Mouse (Mus musculus): ENCODE measurements around the gene Tspan2. TPM values are rescaled to one million over a fixed set of nuclear protein-coding genes. Genes with fewer than 3 reads are reported as not detected.

The Tspan2 gene
- 9.6 and 9.8 TPM in 2 replicates for total RNA-seq (2021)
- long read RNA-seq, experiment 1, full-length matches to known transcripts = 1 of 1 reads
- long read RNA-seq, experiment 1, partial matches to known transcripts = 0 of 1 reads
- long read RNA-seq, experiment 1, other reads (novel, unspliced or antisense) = 0 of 1 reads
- long read RNA-seq, experiment 2 = 0 reads

DNA sequence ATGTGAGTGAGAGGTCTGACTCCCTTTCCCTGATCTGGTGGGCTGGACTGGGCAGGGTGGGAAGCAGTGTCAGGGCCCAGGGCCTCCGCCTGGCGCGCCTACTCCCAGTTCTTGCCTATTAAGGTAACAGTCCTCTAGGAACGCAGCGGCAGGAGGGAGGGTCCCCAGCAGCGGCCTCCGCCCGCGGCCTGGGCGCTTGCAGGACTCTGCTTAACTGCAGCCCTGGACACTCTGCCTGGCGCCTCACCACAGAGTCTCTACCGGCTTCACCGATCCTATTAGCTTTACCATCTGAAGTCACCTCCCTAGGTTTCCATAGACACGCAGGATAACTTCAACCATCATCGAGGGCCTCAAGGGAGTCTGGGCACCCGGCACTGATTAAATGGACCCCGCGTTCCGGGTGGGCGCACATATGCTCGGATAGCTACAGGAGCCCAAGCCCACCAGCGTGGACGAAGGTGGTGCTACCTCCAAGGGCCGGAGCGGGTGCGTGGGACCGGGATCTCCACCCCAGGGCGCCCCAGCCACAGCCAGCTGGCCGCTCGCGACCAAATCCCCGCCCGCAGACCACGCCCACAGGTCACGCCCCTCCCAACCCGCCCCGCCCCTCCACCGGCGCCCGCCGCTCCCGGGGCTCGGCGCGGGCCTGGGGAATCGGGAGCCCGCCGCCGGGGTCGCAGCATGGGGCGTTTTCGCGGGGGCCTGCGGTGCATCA, at the start of gene Tspan2:
Tspan2 (plus strand) TSS at position 217 of the 718 bp plus-strand sequence.
- DNase-seq = peak; percentile 78

DNA sequence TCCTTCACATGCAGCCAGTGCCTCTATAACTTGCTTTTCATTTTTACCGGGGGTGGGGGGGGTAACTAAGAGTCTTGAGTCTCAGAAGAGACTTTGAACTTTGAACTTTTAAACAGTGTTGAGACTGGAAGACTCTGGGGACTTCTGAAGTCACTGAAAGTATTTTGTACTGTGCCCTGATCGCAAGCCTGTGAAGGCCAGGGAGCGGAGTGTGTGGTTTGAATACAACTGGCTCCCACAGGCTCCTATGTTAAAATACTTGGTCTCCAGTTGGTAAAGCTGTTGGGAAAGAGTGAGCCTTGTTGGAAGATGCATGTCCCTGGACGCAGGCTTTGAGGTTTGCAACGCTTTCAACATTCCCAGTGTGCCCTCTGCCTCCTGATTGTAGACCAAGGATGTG, 47.5 kb upstream of the Tspan2 start:
- DNase-seq = no peak

DNA sequence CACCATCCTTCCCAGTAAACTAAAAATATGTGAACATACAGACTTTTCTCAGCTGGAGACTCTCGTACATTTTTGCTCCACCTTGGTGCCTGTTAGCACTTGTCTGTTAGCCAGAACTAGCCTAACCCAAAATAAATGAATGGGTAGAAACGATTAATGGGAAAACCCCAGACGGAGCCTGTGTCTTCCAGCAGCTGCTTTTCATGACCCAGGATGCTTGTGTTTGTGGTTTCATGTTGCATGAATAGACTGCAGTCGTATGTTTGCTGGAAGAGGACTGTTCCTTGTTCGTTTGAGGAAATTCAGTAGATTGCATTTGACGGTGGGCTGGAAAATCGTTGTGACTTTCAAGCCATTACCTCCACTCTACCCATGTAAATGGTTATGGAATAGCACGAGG, 46.5 kb upstream of the Tspan2 start:
- no peak for DNase-seq

DNA sequence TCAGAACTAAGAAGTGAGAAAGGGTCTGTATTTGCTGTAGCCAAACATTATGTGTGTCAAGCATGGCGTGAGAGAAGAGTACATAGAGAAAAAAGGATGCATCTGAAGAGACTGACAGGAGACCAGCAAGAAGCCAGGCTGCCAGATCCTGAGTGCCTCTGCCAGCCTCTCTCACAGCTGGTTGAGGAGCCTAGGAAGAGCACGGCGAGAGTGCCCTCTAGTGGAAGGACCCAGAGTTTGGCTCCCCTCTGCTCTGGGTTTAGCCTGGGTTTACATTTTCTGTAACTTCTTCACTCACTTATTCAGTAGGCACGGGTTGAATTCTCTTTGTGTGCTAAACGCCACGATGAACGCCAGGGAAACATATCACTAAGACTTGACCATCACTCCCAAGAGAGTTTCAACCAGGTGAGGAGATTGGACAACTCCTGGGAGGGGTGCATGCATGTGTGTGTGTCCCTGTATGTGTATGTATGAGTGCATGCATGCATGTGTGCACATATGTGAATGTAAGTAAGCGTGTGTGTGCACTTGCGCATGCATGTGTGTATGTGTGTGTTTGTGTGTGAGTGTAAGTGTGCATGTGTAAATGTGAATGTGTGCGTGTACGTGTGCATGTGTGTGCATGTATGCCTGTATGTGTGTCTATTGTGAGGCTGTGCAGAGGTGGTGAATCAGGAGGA, 42.4 kb upstream of the Tspan2 start:
- peak; percentile 79 for DNase-seq

DNA sequence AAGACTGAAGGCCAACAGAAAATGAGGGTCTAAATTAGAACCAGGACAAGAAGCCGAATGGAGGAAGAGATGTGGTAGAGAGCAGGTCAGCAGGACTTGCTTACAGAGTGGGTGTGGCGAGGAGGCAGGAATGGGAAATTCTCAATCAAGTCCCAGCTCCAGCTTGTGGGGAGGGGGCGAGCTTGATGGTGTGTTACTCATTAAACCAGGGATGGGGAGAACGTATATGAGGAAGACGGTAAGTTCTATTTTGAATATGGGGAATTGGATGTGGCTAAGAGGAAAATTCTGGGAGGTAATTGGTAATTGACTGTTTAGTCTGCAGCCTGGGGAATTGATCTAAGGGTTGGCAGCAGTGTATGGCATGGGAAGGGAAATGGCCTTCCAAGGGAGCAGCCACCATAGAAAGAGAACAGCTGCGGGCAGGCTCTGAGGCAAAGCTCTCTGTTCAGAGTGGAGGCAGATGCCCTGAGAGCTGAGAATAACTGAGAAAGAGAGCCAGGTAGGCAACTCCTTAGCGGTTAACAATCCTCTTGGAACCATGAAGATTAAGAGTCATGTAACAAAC, 41.5 kb upstream of the Tspan2 start:
- no peak for DNase-seq

DNA sequence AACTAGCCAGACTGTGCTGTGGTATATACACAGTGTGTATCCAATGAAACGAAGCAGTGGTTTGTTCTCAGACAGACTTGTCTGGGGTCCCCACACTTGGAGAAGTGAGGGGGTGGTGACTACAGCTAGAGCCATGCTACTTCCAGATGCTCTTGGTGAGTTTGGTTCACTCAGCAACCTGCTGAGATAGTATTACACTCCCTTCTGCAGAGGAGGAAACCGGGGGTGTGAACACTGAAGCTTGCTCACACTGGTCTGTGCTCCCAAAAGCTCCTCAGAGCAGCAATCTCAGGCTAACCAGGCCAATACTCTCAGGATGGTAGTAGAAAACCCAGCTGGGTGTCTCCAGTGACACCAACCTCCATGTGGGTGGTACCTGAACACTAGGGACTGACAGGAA, 36.2 kb upstream of the Tspan2 start:
- DNase-seq = no peak

DNA sequence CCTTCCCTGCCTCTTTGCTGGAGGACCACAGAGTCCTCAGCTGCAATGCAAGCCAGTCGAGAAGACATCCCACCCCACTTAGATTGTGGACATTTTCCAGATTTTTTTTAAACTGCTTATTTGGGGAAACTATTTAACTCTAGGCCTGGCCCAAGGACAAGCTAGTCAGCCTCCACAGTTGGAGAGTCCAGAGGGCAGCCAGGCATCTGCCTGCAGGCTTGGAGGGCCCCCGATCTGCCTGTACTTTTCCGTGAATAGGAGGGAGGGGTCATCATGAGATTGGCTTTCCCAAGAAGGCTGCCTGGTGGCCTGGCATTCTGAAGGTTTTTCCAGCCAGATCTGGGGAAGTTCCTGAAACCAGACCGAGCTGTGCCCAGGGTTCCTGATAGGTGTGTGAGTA, 33.0 kb upstream of the Tspan2 start:
- DNase-seq = no peak

DNA sequence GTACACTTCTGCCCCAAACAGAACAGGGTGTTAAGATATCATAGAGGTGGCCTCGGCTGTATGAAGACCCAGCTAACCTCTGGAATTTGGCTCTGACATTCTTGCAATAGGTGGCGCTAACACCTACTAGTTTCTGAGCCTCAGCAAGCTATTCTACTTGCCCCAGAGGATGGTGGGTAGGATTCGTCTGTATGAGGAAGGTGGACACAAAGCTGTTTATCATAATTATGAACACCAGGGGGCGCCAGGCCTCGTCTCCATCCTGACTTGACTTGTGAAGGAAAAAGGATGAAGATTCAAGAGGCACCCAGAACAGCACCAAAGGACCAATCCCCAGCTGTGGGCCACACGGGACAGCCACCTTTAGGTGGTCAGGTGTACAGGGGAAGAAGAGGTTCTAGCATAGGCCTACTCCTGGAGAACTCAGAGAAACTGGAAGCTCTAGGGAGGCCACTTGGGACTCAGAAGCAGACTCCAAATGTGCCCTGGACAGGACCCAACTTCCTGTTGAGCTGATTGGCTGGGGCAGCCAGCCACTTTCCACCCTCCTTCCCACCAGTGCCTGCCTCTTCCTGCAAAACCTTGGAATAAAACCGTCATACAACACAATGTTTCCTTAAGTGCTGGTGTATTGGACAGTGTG, 32.3 kb upstream of the Tspan2 start:
- peak; percentile 59 for DNase-seq

DNA sequence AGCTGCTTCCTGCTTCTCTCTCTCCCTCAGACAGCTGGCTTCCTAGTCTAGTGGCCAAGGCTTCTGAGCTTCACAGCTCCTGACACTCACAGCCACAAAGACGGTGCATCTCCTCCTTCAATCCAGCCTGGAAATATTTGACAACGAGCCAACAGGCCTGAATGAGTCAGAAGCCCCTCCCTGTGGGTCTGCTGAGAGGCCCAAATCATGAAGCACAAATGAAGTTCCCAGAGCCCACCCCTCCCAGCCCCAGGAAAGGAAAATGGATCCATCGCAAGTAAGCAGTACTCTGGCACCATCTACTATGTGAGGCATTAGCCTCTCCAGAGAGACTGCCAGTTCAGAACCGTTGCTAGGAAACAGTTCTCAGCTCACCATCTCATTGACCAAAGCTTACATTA, 30.3 kb upstream of the Tspan2 start:
- no peak for DNase-seq

DNA sequence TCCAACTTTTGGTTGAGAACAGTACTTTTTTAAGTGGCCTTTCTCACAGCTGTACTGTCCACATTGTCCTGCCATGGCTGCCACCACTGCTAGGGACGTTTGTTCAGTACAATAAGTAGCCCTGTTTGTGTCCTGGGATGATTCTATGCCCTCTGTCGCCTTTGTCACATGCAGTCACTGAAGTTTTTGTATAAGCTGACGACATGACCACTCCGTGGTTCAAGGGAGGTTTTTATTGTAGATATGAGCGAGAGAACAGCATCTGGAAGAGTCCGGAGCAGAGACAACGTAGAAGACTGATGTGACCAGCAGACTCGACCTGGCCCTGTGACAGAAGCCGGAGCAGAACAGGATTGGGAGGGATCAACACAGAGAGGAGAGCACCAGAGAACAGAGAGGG, 25.7 kb upstream of the Tspan2 start:
- DNase-seq = no peak

DNA sequence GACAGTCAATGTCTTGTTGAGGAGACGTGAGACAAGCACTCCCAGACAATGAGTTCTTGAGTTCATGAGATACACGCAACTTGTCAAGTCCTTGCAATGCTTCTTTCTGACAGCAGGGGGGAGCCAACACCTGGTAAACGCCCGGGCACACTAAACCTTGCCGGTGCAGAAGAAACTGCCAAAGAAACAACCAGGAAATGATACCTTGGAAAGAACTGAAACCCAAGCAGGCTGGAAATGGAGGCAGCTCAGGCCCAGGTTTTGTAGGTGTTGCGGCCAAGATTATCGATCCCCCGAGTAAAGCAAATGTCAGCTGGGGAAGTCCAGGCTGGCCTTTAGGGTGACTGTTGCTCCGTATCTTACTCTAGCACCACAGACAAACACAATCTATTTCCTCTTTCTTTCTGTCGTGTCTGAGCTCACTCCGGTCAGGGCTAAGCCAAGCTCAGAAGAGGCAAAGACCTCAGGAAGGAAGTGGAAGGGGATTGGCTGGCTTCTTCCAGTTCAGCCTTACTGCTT, 19.2 kb upstream of the Tspan2 start:
- peak; percentile 86 for DNase-seq

DNA sequence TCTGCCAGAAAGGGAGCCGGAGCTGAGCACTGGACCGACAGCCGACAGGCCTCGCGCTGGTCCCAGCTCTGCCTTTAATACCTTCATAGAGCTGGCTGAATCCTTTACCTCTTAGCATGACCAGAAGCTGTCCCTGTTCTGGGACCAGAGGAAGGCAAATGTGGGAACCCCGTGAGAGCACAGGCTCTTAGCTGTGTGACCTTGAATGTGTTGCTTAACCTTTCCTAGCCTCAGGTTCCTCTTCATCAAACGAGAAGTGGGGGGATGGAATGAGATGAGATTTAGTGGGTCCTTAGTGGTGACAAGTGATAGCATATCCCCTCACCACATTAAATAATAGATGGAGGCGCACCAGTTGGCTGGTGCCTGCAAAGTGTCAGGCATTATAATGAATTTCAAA, 18.5 kb upstream of the Tspan2 start:
- no peak for DNase-seq

DNA sequence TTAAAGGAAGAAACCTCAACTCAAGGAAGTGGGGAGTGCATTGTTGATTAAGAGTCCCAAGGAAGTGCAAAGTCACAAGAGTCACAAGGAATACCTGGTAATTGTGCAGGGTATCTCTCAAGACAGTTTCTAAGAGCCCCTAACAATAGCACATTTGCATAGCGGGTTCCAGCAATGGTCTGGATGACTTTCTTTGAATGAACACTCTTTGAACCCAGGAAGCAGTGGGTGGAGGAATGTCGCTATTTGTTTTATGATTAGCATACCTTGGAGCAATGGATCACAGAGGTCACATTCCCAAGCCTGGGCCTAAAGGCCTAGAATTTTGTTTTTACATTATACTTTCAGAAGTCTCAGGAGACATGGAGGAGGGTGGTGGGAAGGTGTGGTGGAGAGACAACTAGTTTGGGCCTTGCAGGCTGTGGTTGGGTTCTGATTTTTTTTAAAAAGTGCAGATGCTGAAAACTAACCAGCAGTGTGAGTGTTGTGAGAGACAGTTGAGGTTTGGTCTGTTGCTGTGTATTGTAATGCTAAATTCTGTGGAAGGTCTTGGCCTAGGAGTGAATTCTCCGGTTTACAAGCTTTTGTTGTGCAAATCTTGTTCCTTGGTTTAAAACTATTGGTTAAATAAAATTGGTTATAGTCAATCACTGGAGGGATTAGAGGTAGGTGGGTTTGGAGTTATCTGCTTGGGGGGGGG, 16.6 kb upstream of the Tspan2 start:
- DNase-seq = no peak

DNA sequence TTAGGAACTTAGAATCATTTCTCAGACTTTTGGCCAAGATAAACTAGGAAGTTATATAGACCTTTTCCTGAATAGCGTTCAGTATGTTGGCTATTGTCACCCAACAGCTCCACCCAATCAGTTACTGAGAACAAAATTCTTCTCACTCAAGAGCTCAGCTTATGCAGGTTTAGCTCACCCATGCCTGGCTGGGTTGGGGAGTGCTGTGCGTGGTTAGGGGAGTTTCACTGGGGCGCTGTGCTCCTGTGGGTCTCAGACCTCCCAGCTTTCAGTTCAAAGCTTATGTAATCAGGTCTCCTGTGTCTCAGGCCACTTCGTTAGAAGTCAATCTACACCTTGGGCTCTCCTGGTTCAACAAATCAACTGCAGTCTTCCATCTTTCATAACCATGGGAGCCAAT, 11.2 kb upstream of the Tspan2 start:
- DNase-seq = no peak

DNA sequence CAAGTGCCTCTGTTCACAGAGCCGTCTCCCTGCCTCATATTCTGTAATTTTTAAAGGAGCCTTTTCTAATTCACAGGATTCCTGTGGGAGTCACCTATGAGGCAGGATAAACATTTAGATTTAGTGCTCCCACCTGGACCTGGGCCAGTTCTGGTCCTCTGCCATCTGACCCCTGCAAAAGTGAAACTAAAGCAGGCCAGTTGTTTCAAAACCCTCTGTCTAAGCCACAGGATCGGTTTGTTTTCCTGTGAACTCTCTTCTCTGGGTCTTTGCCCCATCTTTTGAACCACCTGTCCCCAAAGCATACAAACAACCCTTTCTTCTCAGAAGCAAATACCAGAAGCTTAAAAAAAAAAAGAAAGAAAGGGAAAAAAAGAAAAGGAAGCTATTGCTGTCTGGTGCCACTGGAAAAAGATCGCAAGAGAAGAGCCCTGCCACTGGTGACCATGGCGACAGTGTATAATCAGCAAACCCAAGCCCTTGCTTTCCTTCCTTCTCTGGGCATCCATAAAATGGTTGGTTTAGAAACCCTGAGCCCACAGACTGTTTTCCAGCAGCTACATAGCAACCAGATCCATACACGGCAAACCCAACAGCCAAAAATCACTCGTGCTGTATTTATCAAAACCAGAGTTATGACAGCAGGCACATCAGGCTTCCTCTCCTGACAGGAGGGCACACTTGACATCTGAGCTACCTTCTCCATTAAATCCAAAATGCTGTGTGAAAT, 10.3 kb upstream of the Tspan2 start:
- DNase-seq = peak; percentile 81

DNA sequence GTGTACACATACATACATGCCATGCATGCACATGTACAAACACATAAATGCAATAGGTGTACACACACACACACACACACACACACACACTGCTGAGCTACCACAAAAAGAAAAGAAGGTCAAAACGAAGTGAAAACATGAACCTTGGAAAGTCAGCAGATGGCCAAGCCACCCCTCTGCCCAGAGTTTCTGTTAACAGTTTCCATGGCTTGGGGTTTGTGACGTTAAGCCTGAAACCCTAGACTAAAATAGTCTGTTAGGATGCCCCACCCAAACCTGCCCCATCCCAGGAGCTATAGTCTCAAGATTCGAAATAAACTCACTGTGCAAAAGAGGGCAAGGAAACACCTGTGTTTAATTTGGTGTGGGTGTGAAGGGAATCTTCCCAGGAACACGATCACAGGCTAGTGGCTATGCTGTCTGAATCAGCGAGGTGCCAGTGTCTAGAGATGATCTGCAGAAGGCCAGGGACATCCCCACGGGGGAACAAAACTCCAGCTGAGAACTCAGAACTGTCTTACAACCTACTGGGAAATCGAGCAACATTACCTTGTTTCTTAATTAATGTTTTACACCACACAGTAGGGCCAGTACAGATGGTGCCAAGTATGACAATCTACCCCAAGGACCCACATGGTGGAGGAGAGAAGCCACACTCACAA, 9.4 kb upstream of the Tspan2 start:
- DNase-seq = no peak

DNA sequence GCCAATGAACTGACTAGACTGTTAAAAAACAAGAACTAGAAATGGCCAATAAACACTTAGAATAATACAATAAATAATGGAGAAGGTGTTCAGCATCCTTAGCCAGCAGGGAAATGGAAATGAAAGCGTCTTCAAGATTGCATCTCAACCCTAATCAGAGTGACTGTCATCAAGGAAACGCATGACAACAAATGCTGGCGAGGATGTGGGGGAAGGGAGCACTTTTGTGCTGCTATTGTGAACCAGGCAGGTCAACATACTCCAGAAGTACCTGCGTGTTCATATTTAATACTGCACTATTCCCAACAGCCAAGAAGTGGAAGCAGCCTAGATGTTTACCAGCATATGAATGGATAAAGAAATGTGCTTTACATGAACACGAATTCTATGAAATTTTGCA, 4.9 kb upstream of the Tspan2 start:
- no peak for DNase-seq

DNA sequence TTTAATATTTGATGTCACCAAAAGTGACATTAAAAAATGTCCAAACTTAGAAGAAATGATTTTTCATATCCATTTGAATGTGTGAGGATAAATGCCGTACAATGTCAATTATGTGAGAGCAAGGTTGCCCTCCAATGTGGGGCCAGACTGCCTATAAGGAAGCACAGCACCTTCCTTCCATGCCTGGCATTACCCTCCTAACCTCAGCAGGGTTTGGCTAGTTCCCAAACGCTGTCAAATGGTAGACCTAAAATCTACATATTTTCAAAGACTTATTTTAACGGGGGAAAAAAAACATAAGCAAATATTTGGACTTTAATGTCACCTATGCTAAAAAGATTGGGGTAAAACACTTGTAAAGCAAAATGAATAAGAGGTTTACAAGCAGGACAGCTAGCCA, 3.2 kb upstream of the Tspan2 start:
- DNase-seq = no peak

DNA sequence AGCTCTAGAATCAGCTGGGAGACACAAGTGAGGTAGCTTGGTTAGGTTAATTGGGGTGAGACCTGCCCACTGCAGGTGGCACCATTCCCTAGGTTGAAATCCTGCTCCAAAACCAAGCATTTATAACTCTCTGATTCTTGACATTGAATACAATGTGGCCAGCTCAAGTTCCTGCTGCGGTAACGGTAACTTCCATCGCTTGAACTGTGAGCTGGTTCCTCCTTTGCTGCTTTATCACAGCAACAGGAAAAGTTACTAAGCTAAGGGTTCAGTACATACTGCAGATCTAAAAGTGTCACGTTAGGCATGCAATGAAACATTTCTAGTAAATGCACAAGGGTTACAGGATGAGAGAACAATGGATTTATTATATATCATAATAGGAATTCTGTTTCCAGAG, 1.7 kb upstream of the Tspan2 start:
- no peak for DNase-seq

DNA sequence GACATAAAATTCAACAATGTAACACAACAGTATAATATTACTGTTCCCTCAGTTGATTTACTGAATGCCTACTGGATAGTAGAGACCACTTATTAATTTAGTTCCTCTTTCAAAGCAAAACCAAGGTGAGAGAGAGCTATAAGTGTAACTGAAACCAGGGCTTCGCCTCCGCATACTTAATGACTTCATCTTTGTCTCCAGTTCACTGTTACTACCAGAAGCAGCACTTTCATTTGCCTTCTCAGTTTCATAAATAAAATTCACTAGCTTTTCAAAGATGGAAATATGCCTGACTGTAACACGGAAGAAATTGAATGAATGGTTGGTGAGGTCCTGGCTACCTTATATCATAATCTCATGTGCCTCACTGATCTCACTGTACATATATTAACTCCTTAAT, 1.3 kb upstream of the Tspan2 start:
- DNase-seq = no peak

DNA sequence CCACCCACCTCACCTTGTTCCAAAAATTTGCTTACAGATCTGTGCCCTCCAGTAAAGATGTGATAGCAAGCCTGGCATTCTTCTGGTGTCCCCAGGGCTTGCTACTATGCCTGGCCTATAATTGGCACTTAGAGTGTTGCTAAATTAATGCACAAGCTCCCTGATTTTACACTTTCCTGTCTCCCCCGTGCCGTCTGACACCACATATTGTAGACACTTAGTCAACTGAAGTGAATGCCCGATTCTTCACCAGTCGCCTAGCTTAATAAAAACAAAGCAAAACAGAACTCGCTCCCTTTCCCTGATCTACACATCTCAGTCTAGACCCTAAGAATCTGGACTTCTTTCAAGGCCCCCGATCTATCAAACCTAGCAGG, 405 bp upstream of the Tspan2 start:
- DNase-seq = no peak

All from adrenal gland, postnatal 14 days (tissue).